Mouse (Mus musculus) MEL (cell line): ENCODE measurements around the gene Krtap14. TPM values are rescaled to one million over a fixed set of nuclear protein-coding genes. Genes with fewer than 3 reads are reported as not detected.

Experiments used
- DNase-seq: peaks from one replicate; pipeline ENCODE4 v3.0.0; 2011; ENCODE audit warnings: low read depth, low spot score
- H3K27ac ChIP-seq: 2 replicates; pipeline ENCODE4 v1.5.1; 2012; ENCODE audit warnings: low read depth, mild to moderate bottlenecking, control low read depth, low read length, moderate library complexity; ENCODE audit not compliant: control insufficient read depth
- H3K27me3 ChIP-seq, 2 experiments: fragments of 150-350 bp in 1 of 2; sonication (generic) in 1 of 2; 2 replicates each; pipeline ENCODE4 v1.6.1; 2012; ENCODE audit warnings: low read length in 2 of 2, mild to moderate bottlenecking in 2 of 2, improper control_type of control experiment in 1 of 2, moderate library complexity in 1 of 2; ENCODE audit not compliant: insufficient read depth in 2 of 2, control insufficient read depth in 1 of 2
- H3K36me3 ChIP-seq, 2 experiments: 2 replicates each; pipeline ENCODE4 v1.6.1; 2012 to 2014; ENCODE audit warnings: low read length in 2 of 2, improper control_type of control experiment in 1 of 2, inconsistent platforms in 1 of 2, mild to moderate bottlenecking in 1 of 2; ENCODE audit not compliant: insufficient read depth in 2 of 2, control insufficient read depth in 1 of 2
- H3K4me1 ChIP-seq, 2 experiments: fragments of 150-350 bp in 1 of 2; sonication (generic) in 1 of 2; 2 replicates each; pipeline ENCODE4 v1.6.1; 2012; ENCODE audit warnings: low read length in 2 of 2, improper control_type of control experiment in 1 of 2, mild to moderate bottlenecking in 1 of 2; ENCODE audit not compliant: insufficient read depth in 2 of 2, control insufficient read depth in 1 of 2
- H3K4me3 ChIP-seq, 2 experiments: fragments of 150-350 bp in 1 of 2; sonication (generic) in 1 of 2; 2 replicates each; pipeline ENCODE4 v1.5.1; 2012; ENCODE audit warnings: low read depth in 2 of 2, low read length in 2 of 2, mild to moderate bottlenecking in 2 of 2, moderate library complexity in 2 of 2, control low read depth in 1 of 2, improper control_type of control experiment in 1 of 2; ENCODE audit not compliant: control insufficient read depth in 1 of 2, insufficient read depth in 1 of 2
- H3K79me2 ChIP-seq: 2 replicates; pipeline ENCODE4 v1.6.1; 2012; ENCODE audit warnings: mild to moderate bottlenecking, low read length, moderate library complexity; ENCODE audit not compliant: control insufficient read depth, poor library complexity, insufficient read depth
- H3K9ac ChIP-seq: 2 replicates; pipeline ENCODE4 v1.6.1; 2012; ENCODE audit warnings: low read depth, mild to moderate bottlenecking, control low read depth, low read length, moderate library complexity; ENCODE audit not compliant: control insufficient read depth, poor library complexity, severe bottlenecking
- H3K9me3 ChIP-seq: fragments of 150-350 bp; sonication (generic); replicated peaks from 2 replicates; pipeline ENCODE4 v1.6.1; 2012; ENCODE audit warnings: mild to moderate bottlenecking, low read length, improper control_type of control experiment, moderate library complexity; ENCODE audit not compliant: insufficient read depth
- CTCF ChIP-seq, 3 experiments: IDR thresholded peaks in 2 of 3; conservative IDR thresholded peaks in 1 of 3; 2 replicates each; pipeline ENCODE4 v1.5.1; 2011 to 2012; ENCODE audit warnings: low read length in 3 of 3, low read depth in 2 of 3, mild to moderate bottlenecking in 2 of 3, improper control_type of control experiment in 1 of 3, inconsistent platforms in 1 of 3, mixed read lengths in 1 of 3, moderate library complexity in 1 of 3; ENCODE audit not compliant: control insufficient read depth in 1 of 3, insufficient read depth in 1 of 3, poor library complexity in 1 of 3, severe bottlenecking in 1 of 3
- ETS1 ChIP-seq: IDR thresholded peaks from 2 replicates; pipeline ENCODE4 v1.6.1; 2012; ENCODE audit warnings: low read depth, mild to moderate bottlenecking, inconsistent platforms, low read length, improper control_type of control experiment, moderate library complexity
- GATA1 ChIP-seq: IDR thresholded peaks from 2 replicates; pipeline ENCODE4 v1.6.1; 2011; ENCODE audit warnings: low read depth, low read length, improper control_type of control experiment
- JUND ChIP-seq: IDR thresholded peaks from 2 replicates; pipeline ENCODE4 v1.6.1; 2011; ENCODE audit warnings: low read depth, mild to moderate bottlenecking, improper control_type of control experiment, low read length
- KAT2A ChIP-seq: conservative IDR thresholded peaks from 2 replicates; pipeline ENCODE4 v1.6.1; 2012; ENCODE audit warnings: low read depth, low read length, improper control_type of control experiment, inconsistent platforms
- MAFK ChIP-seq: IDR thresholded peaks from 2 replicates; pipeline ENCODE4 v1.6.1; 2011; ENCODE audit warnings: low read depth, mild to moderate bottlenecking, low read length, improper control_type of control experiment, borderline replicate concordance
- MEF2A ChIP-seq: IDR thresholded peaks from 2 replicates; pipeline ENCODE4 v1.6.1; 2014; ENCODE audit warnings: low read depth, mild to moderate bottlenecking, inconsistent platforms, low read length, improper control_type of control experiment; ENCODE audit not compliant: poor library complexity, insufficient replicate concordance, severe bottlenecking; ENCODE audit errors: extremely low read depth
- MXI1 ChIP-seq: IDR thresholded peaks from 2 replicates; pipeline ENCODE4 v1.6.1; 2011; ENCODE audit warnings: mild to moderate bottlenecking, low read depth, low read length, improper control_type of control experiment
- MYB ChIP-seq: IDR thresholded peaks from 2 replicates; pipeline ENCODE4 v1.6.1; 2011; ENCODE audit warnings: mild to moderate bottlenecking, low read depth, low read length, improper control_type of control experiment
- POLR2AphosphoS2 ChIP-seq: IDR thresholded peaks from 2 replicates; pipeline ENCODE4 v1.6.1; 2011; ENCODE audit warnings: low read length, improper control_type of control experiment
- RAD21 ChIP-seq: IDR thresholded peaks from 2 replicates; pipeline ENCODE4 v1.6.1; 2011; ENCODE audit warnings: mild to moderate bottlenecking, low read depth, low read length, improper control_type of control experiment
- SIN3A ChIP-seq: IDR thresholded peaks from 2 replicates; pipeline ENCODE4 v1.6.1; 2012; ENCODE audit warnings: low read length, improper control_type of control experiment, inconsistent platforms
- SMC3 ChIP-seq: IDR thresholded peaks from 2 replicates; pipeline ENCODE4 v1.6.1; 2011; ENCODE audit warnings: low read depth, low read length, improper control_type of control experiment
- TAL1 ChIP-seq: IDR thresholded peaks from 2 replicates; pipeline ENCODE4 v1.6.1; 2012; ENCODE audit warnings: mild to moderate bottlenecking, inconsistent platforms, low read length, moderate library complexity, mixed read lengths
- USF1 ChIP-seq: IDR thresholded peaks from 2 replicates; pipeline ENCODE4 v1.6.1; 2014; ENCODE audit warnings: low read depth, mild to moderate bottlenecking, inconsistent platforms, low read length, improper control_type of control experiment, moderate library complexity
- ZMIZ1 ChIP-seq: IDR thresholded peaks from 2 replicates; pipeline ENCODE4 v1.6.1; 2012; ENCODE audit warnings: low read depth, mild to moderate bottlenecking, inconsistent platforms, low read length, improper control_type of control experiment, moderate library complexity
- polyA plus RNA-seq, 2 experiments: library from polyadenylated mRNA; stranded (reverse) in 1 of 2; unstranded in 1 of 2; fragments of >175 nt in 1 of 2; fragments of >200 nt in 1 of 2; gene quantifications; 2 replicates each; pipeline versions ENCODE4 v1.2.1 to v1.2.4; 2012; ENCODE audit warnings: low replicate concordance in 2 of 2, low read depth in 1 of 2; ENCODE audit not compliant: insufficient read length in 2 of 2, insufficient read depth in 1 of 2, missing spikeins in 1 of 2
- total RNA-seq: library from RNA; depleted of rRNA; stranded (reverse); fragments of 300-350 nt; gene quantifications from 2 replicates; pipeline ENCODE4 v1.2.3, GENCODE M21; 2012

Krtap14 gene
- total and polyA plus RNA-seq, 3 experiments, result not detected

DNA sequence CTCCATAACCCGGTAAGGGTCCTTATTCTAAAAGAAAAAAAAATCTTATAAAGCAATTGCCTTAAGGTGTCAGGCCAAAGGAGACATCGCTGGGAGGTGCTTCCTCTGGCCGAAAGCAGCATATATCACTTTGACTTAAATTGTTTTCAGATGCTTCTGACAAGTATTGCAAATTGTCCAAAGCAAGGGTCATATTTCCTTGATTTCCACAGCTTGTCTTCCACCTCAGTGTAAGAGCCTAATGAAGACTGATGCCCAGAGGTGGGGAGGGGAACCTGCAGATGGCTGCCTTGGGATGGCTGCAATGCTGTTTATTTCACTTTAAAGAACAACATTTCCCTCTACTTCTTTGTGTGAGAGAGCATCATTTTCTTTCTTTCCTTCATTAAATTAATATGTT lies 1.0 kb upstream of the Krtap14 start:
- no peak for DNase-seq
- Histone ChIP-seq H3K79me2 (no peaks in the 10 kb centered on the region), H3K36me3 (no peaks in the 10 kb centered on the region), H3K27ac (no peak overlapping the region), H3K9me3 (no peaks in the 10 kb centered on the region), H3K9ac (no peak overlapping the region), H3K27me3 (no peaks in the 10 kb centered on the region), H3K4me1 (no peaks in the 10 kb centered on the region)
- TF ChIP-seq SMC3 (no peak), KAT2A (no peak), ZMIZ1 (no peak), MAFK (no peak), USF1 (no peak), SIN3A (no peak), TAL1 (no peak), MXI1 (no peak), MYB (no peak), POLR2AphosphoS2 (no peak), ETS1 (no peak), MEF2A (no peak), GATA1 (no peak), CTCF (IDR thresholded peaks at IDR 0.05 in 2 of 3, conservative IDR thresholded peaks at IDR 0.05 in 1 of 3; ENCODE audit: control insufficient read depth in 1 of 3, insufficient read depth in 1 of 3, low read depth in 2 of 3, low read length in 3 of 3, poor library complexity in 1 of 3, severe bottlenecking in 1 of 3) (no peak), JUND (no peak)
- TF ChIP-seq, all 39 proteins: peak for 0
- H3K4me3 ChIP-seq, result no peak overlapping the region

DNA sequence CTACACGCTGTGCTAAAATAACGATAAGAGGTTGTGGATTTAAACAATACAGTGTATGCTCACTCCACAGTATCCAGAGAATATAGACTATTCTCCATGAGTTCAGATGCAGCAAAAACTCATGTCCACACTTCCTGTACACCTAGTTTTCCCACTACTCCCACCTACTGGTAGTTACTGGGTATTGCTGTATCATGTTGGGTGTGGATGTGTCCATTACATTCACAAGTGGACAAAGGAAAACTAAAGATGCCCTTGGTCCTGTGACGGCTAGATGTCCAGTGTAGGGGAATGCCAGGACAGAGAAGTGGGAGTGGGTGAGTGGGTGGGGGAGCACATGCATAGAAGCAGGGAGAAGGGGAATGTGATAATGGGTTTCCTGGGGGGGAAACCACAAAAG lies 2.2 kb downstream of the Krtap14 start:
- Histone ChIP-seq H3K79me2 (no peaks in the 10 kb centered on the region), H3K4me1 (no peaks in the 10 kb centered on the region), H3K27ac (no peak overlapping the region), H3K36me3 (no peaks in the 10 kb centered on the region), H3K4me3 (no peak overlapping the region), H3K9ac (no peak overlapping the region), H3K27me3 (no peaks in the 10 kb centered on the region), H3K9me3 (no peaks in the 10 kb centered on the region)
- TF ChIP-seq RAD21 (peak; percentile 8; the same call in 1 of the 2 replicates), JUND (no peak), CTCF (IDR thresholded peaks at IDR 0.05 in 2 of 3, conservative IDR thresholded peaks at IDR 0.05 in 1 of 3; ENCODE audit: control insufficient read depth in 1 of 3, insufficient read depth in 1 of 3, low read depth in 2 of 3, low read length in 3 of 3, poor library complexity in 1 of 3, severe bottlenecking in 1 of 3) (peak in 2 of 3 experiments; percentile 18 to 28; a peak in 1 of 6 replicates), SMC3 (0 out of 2 replicates have a peak, but pooled peaks have one; percentile 10)
- peak; percentile 19 for DNase-seq
